Mouse (Mus musculus) G1E (cell line): ENCODE data around the gene Supt5.

Source experiments
- CTCF ChIP-seq: IDR thresholded peaks from 2 replicates; pipeline ENCODE4 v1.5.1; 2012; ENCODE audit warnings: low read depth, low read length, inconsistent platforms, mixed read lengths
- GATA2 ChIP-seq: IDR thresholded peaks from 2 replicates; pipeline ENCODE4 v1.6.1; 2012; ENCODE audit warnings: low read depth, low read length, inconsistent platforms, borderline replicate concordance

DNA sequence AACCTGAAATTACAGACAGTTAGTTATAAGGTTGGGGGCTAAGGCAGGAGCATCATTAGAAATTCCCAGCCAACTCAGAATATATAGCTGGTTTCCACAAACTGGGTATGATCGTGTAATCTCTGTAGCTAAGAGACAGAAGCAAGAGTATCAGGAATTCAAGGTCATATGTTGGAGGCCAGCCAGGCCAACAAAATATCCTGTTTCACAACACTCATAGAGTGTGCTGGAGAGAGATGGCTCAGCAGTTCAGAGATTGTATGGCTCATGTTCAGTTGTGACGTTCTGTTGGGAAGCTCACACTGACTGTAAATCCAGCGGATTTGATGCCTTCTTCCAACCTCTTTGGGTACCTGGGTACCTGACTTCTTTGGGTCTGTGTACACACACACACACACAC is 9.2 kb upstream of the Supt5 start:
- TF ChIP-seq CTCF, result no peak
- no peak for TF ChIP-seq GATA2
